Mouse (Mus musculus) midbrain, postnatal 0 days (tissue): ENCODE data around the gene Sorl1. TPM values are rescaled to one million over a fixed set of nuclear protein-coding genes. Genes with fewer than 3 reads are reported as not detected.

Experiments
- ATAC-seq: fragments of 200-750 bp; cut with Nextera tagmentation; 2 replicates; pipeline ENCODE4 v1.8.0; 2017; ENCODE audit warnings: moderate number of reproducible peaks, mild to moderate bottlenecking, moderate TSS enrichment, moderate library complexity; ENCODE audit not compliant: low FRiP score
- DNase-seq: peaks from one replicate; pipeline ENCODE4 v3.0.0-alpha.2; 2015; ENCODE audit warnings: low spot score
- H3K27ac ChIP-seq: fragments of 300-500 bp; sonication (generic); 2 replicates; pipeline ENCODE4 v1.5.1; 2014; ENCODE audit warnings: low read depth, mild to moderate bottlenecking, low read length, mixed read lengths
- H3K27me3 ChIP-seq: fragments of 300-500 bp; sonication (generic); 2 replicates; pipeline ENCODE4 v1.6.1; 2014; ENCODE audit warnings: low read length, control low read depth, mixed read lengths; ENCODE audit not compliant: insufficient read depth
- H3K36me3 ChIP-seq: fragments of 300-500 bp; sonication (generic); 2 replicates; pipeline ENCODE4 v1.6.1; 2014; ENCODE audit warnings: low read length, control low read depth, mixed read lengths; ENCODE audit not compliant: insufficient read depth
- H3K4me1 ChIP-seq: fragments of 300-500 bp; sonication (generic); 2 replicates; pipeline ENCODE4 v1.6.1; 2014; ENCODE audit warnings: mild to moderate bottlenecking, control low read depth, antibody characterized with exemption, low read length, mixed read lengths; ENCODE audit not compliant: insufficient read depth
- H3K4me2 ChIP-seq: fragments of 300-500 bp; sonication (generic); 2 replicates; pipeline ENCODE4 v1.6.1; 2014; ENCODE audit warnings: low read depth, mild to moderate bottlenecking, low read length, mixed read lengths; ENCODE audit not compliant: poor library complexity, severe bottlenecking
- H3K4me3 ChIP-seq: fragments of 300-500 bp; sonication (generic); 2 replicates; pipeline ENCODE4 v1.5.1; 2014; ENCODE audit warnings: low read depth, mild to moderate bottlenecking, low read length, moderate library complexity
- H3K9ac ChIP-seq: fragments of 300-500 bp; sonication (generic); replicated peaks from 2 replicates; pipeline ENCODE4 v1.6.1; 2014; ENCODE audit warnings: mild to moderate bottlenecking, low read length, moderate library complexity, mixed read lengths; ENCODE audit not compliant: poor library complexity, severe bottlenecking
- H3K9me3 ChIP-seq: fragments of 300-500 bp; sonication (generic); 2 replicates; pipeline ENCODE4 v1.6.1; 2016; ENCODE audit warnings: low read length, control low read depth
- CTCF ChIP-seq: IDR thresholded peaks from 2 replicates; pipeline ENCODE4 v1.5.1; 2016; ENCODE audit warnings: antibody characterized with exemption, mild to moderate bottlenecking
- WGBS: fragments of 180-500 bp; shearing (Covaris S2); extraction: QIAGEN DNeasy Blood & Tissue Kit; methylation state at CpG from one replicate; pipeline ENCODE4 v1.1.7; 2014; 5-methylcytosine and 5-hydroxymethylcytosine counted together
- polyA plus RNA-seq: library from polyadenylated mRNA; unstranded; fragments of >200 nt; fragmentation: Nextera tagmentation; extraction: Ambion mirVana; gene quantifications from 2 replicates; pipeline ENCODE4 v1.2.1, GENCODE M21; 2015
- total RNA-seq: library from RNA; depleted of rRNA; stranded (reverse); fragments of >200 nt; gene quantifications from 2 replicates; pipeline ENCODE4 v1.2.3, GENCODE M21; 2014

The Sorl1 gene
- total and polyA plus RNA-seq, 2 experiments from 2014 or later = 7.1 to 24.8 TPM

GRCm38 (mm10) chr9:42097006-42097730 lies 26.9 kb downstream of the Sorl1 start:
- no peaks in the 10 kb centered on the region for H3K4me1 ChIP-seq
- no peak overlapping the region for H3K4me3 ChIP-seq
- ATAC-seq (no peak), DNase-seq (no peak)
- no peaks in the 10 kb centered on the region for H3K27me3 ChIP-seq
- WGBS = 97% methylated on average over 7 of the region's 7 CpGs
- TF ChIP-seq CTCF = no peak
- H3K9me3 ChIP-seq = no peaks in the 10 kb centered on the region
- H3K4me2 ChIP-seq = no peak overlapping the region
- no peak overlapping the region for H3K27ac ChIP-seq
- no peak overlapping the region for H3K9ac ChIP-seq
- H3K36me3 ChIP-seq = peaks cover 9% of the 10 kb centered on the region; the same call in 1 of the 2 replicates

GRCm38 (mm10) chr9:42094752-42095151 lies 29.3 kb downstream of the Sorl1 start:
- TF ChIP-seq CTCF = no peak
- peaks cover 12% of the 10 kb centered on the region; the same call in 1 of the 2 replicates for H3K36me3 ChIP-seq
- peak; percentile 66 for DNase-seq
- no peaks in the 10 kb centered on the region for H3K27me3 ChIP-seq
- H3K27ac ChIP-seq = no peak overlapping the region
- H3K4me3 ChIP-seq = no peak overlapping the region
- H3K9ac ChIP-seq = no peak overlapping the region
- no peaks in the 10 kb centered on the region for H3K4me1 ChIP-seq
- H3K9me3 ChIP-seq = no peaks in the 10 kb centered on the region
- H3K4me2 ChIP-seq = no peak overlapping the region
- 76% methylated on average over 11 of the region's 11 CpGs for WGBS
- no peak for ATAC-seq

GRCm38 (mm10) chr9:42094028-42094551 lies 30.0 kb downstream of the Sorl1 start:
- Histone ChIP-seq H3K27ac (no peak overlapping the region), H3K9me3 (no peaks in the 10 kb centered on the region), H3K4me3 (no peak overlapping the region), H3K36me3 (peaks cover 12% of the 10 kb centered on the region; the same call in 1 of the 2 replicates), H3K27me3 (no peaks in the 10 kb centered on the region), H3K9ac (no peak overlapping the region), H3K4me2 (no peak overlapping the region), H3K4me1 (no peaks in the 10 kb centered on the region)
- no peak for DNase-seq
- WGBS = 88% methylated on average over 7 of the region's 7 CpGs
- no peak for TF ChIP-seq CTCF
- no peak for ATAC-seq

- no peak for ATAC-seq
- 97% methylated on average over 2 of the region's 2 CpGs for WGBS
- no peaks in the 10 kb centered on the region for H3K27me3 ChIP-seq
- no peak overlapping the region for H3K4me3 ChIP-seq
- no peaks in the 10 kb centered on the region for H3K4me1 ChIP-seq
- H3K27ac ChIP-seq = no peak overlapping the region
- no peak for DNase-seq
- no peak overlapping the region for H3K9ac ChIP-seq
- TF ChIP-seq CTCF = no peak
- H3K9me3 ChIP-seq = no peaks in the 10 kb centered on the region
- peaks cover 10% of the 10 kb centered on the region; the same call in 1 of the 2 replicates for H3K36me3 ChIP-seq
- no peak overlapping the region for H3K4me2 ChIP-seq
These were observed 31.3 kb downstream of the Sorl1 start for GRCm38 (mm10) chr9:42092749-42093148.

- Histone ChIP-seq H3K27ac (no peak overlapping the region), H3K9me3 (no peaks in the 10 kb centered on the region), H3K4me3 (no peak overlapping the region), H3K36me3 (0 out of 2 replicates have a peak, but pooled peaks cover 3% of the 10 kb centered on the region), H3K9ac (no peak overlapping the region), H3K4me2 (no peak overlapping the region), H3K4me1 (no peaks in the 10 kb centered on the region), H3K27me3 (no peaks in the 10 kb centered on the region)
- no peak for TF ChIP-seq CTCF
- WGBS = 95% methylated on average over 4 of the region's 4 CpGs
- no peak for ATAC-seq
- DNase-seq = no peak
These were observed 32.5 kb downstream of the Sorl1 start for GRCm38 (mm10) chr9:42091561-42091960.

GRCm38 (mm10) chr9:42087921-42088320 lies 36.2 kb downstream of the Sorl1 start:
- no peak for ATAC-seq
- WGBS = 82% methylated on average over 4 of the region's 4 CpGs
- H3K9ac ChIP-seq = no peak overlapping the region

More at GRCm38 (mm10) chr9:42087921-42088320, 36.2 kb downstream of the Sorl1 start:
- Histone ChIP-seq H3K36me3 (0 out of 2 replicates have a peak, but pooled peaks cover 3% of the 10 kb centered on the region), H3K4me2 (no peak overlapping the region), H3K4me3 (no peak overlapping the region), H3K27me3 (no peaks in the 10 kb centered on the region), H3K27ac (no peak overlapping the region), H3K9me3 (no peaks in the 10 kb centered on the region), H3K4me1 (no peaks in the 10 kb centered on the region)
- DNase-seq = no peak
- no peak for TF ChIP-seq CTCF
